ENCODE assay signal across 25 mouse cellular contexts in genomic region chr14:77319396-77319795, GRCm38 (mm10).
DNase-seq lines count a peak whose midpoint lies in the region; ATAC-seq lines count a peak whose summit lies in the region.
"Had no signal": no experiment of that assay in that cellular context is flagged by ENCODE, and none has a peak within 500 bp of the region (broad histone marks: within the 10 kb centered on the region; RNA-seq: fewer than 3 reads in every experiment).

No protein-coding gene starts in this region.

- DNase-seq in cerebellum, adult 8-10 months, result no peak
- DNase-seq in lung, postnatal 10 days, result peak; percentile 6
- DNase-seq in lung, adult 18-20 months, result no peak
- DNase-seq in fat pad, adult 2 months (ENCODE audit: extremely low read depth, low read depth, low spot score), result peak; percentile 89
- peak; percentile 4 for DNase-seq in lung, postnatal 25 days (ENCODE audit: low spot score)
- no peak for DNase-seq in heart, adult 8-10 months (ENCODE audit: low spot score)
- DNase-seq in liver, embryonic 11.5 days (ENCODE audit: low spot score), result no peak
- DNase-seq: adrenal gland, postnatal 10 days; cerebellum, adult 11 months; cerebellum, adult 2 months; cerebellum, postnatal 10 days; forebrain, postnatal 0 days; gastrocnemius, postnatal 25 days; heart, adult 2 months; heart, postnatal 10 days; heart, postnatal 36 days had no signal

- H3K27ac ChIP-seq in liver, embryonic 11.5 days (ENCODE audit: low read depth, low read length), result no peak overlapping the region
- H3K27ac ChIP-seq: heart, adult 2 months; heart, embryonic 15.5 days; hindbrain, embryonic 10.5 days; hindbrain, embryonic 13.5 days; intestine, embryonic 15.5 days had no signal

- no peak overlapping the region for H3K4me2 ChIP-seq in liver, embryonic 11.5 days
- H3K4me2 ChIP-seq: heart, embryonic 12.5 days; heart, embryonic 15.5 days; hindbrain, embryonic 13.5 days; intestine, embryonic 15.5 days had no signal

- WGBS in liver, embryonic 11.5 days, result 92% methylated on average over 7 of the region's 7 CpGs

- no peaks in the 10 kb centered on the region for H3K27me3 ChIP-seq in liver, embryonic 11.5 days (replicated peaks; ENCODE audit: control insufficient read depth, insufficient read depth, low read length)
- H3K27me3 ChIP-seq: heart, embryonic 12.5 days; heart, embryonic 15.5 days; hindbrain, embryonic 13.5 days; intestine, embryonic 15.5 days had no signal

- peak; percentile 27; the same call in 1 of the 2 replicates for ATAC-seq in cerebellum, adult (ENCODE audit: insufficient number of reproducible peaks, low FRiP score, low TSS enrichment)
- no peak for ATAC-seq in liver, embryonic 11.5 days (replicated peaks; ENCODE audit: low FRiP score)
- ATAC-seq: CD4-positive, CD25-positive, alpha-beta regulatory T cell, adult 4 months; forebrain, embryonic 14.5 days; forebrain, postnatal 0 days; hindbrain, embryonic 16.5 days; intestine, embryonic 15.5 days had no signal

- no peaks in the 10 kb centered on the region for H3K9me3 ChIP-seq in liver, embryonic 11.5 days (ENCODE audit: control insufficient read depth, low read length)
- H3K9me3 ChIP-seq: heart, embryonic 12.5 days; heart, embryonic 15.5 days; hindbrain, embryonic 10.5 days; hindbrain, embryonic 13.5 days; intestine, embryonic 15.5 days had no signal

- H3K4me3 ChIP-seq in liver, embryonic 11.5 days (ENCODE audit: low read depth, low read length), result no peak overlapping the region
- H3K4me3 ChIP-seq: heart, adult 2 months; heart, embryonic 12.5 days; heart, embryonic 15.5 days; hindbrain, embryonic 10.5 days; hindbrain, embryonic 13.5 days; intestine, embryonic 15.5 days had no signal

- H3K36me3 ChIP-seq in liver, embryonic 11.5 days (ENCODE audit: control insufficient read depth, insufficient read depth, low read length), result no peaks in the 10 kb centered on the region
- H3K36me3 ChIP-seq: heart, embryonic 12.5 days; heart, embryonic 15.5 days; hindbrain, embryonic 10.5 days; hindbrain, embryonic 13.5 days; intestine, embryonic 15.5 days had no signal

- H3K9ac ChIP-seq in liver, embryonic 11.5 days (ENCODE audit: low read depth, low read length), result no peak overlapping the region
- H3K9ac ChIP-seq: forebrain, postnatal 0 days; heart, embryonic 12.5 days; heart, embryonic 15.5 days; hindbrain, embryonic 13.5 days; intestine, embryonic 15.5 days had no signal

- no peaks in the 10 kb centered on the region for H3K4me1 ChIP-seq in liver, embryonic 11.5 days (replicated peaks; ENCODE audit: control insufficient read depth, insufficient read depth, low read length)
- H3K4me1 ChIP-seq: heart, embryonic 12.5 days; heart, embryonic 15.5 days; hindbrain, embryonic 10.5 days; intestine, embryonic 15.5 days had no signal

Comparison
In these comparisons a context has a peak if more than half of its experiments do, and no peak if none do; other contexts are left out.
1. DNase-seq: peak in lung, postnatal 10 days (single experiment), fat pad, adult 2 months (single experiment) and lung, postnatal 25 days (single experiment); none in cerebellum, adult 8-10 months (single experiment), lung, adult 18-20 months (0 of 2), heart, adult 8-10 months (single experiment) and liver, embryonic 11.5 days (single experiment).